Mouse (Mus musculus): ENCODE measurements at regions not wholly inside any gene's neighbourhood (a gene's known extent, or its start where the extent isn't known, plus 50 kb on each side); places are given as distances from the start of the nearest gene placed in this dataset.

- TF ChIP-seq POLR2A (IDR thresholded peaks at IDR 0.05; ENCODE audit: low read depth, low read length) (no peak), CTCF (IDR thresholded peaks at IDR 0.05; ENCODE audit: extremely low read depth, insufficient read depth, insufficient read length, insufficient replicate concordance) (no peak)
Measured at GRCm38 (mm10) chr13:51310041-51310440, 98.4 kb upstream of the S1pr3 start.
